Mouse (Mus musculus) spleen, postnatal 36 days (tissue): ENCODE results near the gene A530084C06Rik.

ENCODE experiments used
- DNase-seq, 2 experiments: peaks; one replicate each; pipeline ENCODE4 v3.0.0; 2022; ENCODE audit warnings: low spot score in 2 of 2, mixed read lengths in 1 of 2

The A530084C06Rik gene

DNA sequence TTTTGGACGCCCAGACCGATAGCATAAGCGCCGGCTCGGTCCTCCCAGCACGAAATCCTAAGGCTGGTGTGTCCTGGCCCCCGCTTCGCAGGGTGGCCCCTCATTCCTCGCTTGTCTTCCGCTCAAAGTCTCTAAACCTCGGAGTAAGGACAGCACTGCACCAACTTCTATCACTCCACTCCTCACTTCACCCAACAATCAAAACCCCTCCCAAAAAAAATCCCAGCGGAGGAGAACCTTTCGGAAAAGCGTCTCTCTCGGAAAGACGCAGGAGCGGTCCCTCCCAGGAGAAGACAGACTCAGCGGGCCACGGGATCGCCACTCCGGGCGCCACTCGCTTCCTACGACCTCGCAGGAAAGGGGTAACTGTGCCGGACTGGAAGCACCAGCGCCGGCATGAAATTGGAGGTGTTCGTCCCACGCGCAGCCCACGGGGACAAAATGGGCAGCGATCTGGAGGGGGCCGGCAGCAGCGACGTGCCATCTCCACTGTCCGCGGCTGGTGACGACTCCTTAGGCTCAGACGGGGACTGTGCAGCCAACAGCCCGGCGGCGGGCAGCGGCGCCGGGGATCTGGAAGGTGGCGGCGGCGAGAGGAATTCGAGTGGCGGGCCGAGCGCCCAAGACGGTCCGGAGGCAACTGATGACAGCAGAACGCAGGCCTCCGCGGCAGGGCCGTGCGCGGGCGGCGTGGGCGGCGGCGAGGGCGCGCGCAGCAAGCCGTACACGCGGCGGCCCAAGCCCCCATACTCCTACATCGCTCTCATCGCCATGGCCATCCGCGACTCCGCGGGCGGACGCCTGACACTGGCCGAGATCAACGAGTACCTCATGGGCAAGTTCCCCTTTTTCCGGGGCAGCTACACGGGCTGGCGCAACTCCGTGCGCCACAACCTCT is at the start of gene A530084C06Rik:
Gene A530084C06Rik, minus strand, starts transcription at position 813 of the 898 bp plus-strand sequence.
- DNase-seq = no peak

GRCm38 (mm10) chr13:31603964-31604363 is 44.8 kb upstream of the A530084C06Rik start:
- no peak for DNase-seq

DNA sequence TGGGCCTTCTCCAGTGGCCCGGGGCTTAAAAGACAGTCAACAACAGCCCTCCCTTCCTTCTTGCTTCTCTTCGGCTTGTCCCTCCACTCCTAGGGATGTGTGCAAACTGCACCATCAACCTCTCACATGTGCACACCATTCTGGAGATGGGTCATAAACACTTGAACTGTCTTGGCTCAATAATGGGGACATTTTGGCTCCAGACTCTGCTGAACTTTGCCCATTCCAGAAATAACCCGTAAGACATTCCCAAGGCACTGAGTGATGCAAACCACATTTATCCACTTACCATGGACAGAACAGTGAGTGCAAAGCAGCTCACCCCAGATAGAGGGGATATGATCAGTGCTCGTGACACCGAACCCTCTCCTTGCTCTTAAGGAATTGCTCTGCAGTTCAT is 40.4 kb upstream of the A530084C06Rik start:
- DNase-seq = no peak

DNA sequence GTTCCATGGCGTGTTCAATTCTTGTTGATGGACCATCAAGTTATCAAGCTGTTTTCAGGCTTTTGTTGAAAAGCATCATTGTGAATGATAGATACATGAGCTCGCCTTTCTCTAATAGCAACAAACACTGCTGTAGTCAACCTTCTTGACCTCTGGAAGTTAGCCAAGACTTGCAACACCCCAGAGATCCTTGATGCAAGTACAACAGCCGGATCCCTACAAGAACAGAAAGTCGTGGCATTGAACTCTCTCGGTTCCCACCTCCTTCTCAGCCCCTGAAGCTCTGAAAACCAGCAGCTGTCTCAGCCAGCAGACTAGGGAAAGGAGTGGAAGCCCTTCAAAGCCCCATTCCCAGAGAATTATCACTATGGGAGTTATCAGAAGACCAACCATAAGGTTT is 28.2 kb upstream of the A530084C06Rik start:
- no peak for DNase-seq

DNA sequence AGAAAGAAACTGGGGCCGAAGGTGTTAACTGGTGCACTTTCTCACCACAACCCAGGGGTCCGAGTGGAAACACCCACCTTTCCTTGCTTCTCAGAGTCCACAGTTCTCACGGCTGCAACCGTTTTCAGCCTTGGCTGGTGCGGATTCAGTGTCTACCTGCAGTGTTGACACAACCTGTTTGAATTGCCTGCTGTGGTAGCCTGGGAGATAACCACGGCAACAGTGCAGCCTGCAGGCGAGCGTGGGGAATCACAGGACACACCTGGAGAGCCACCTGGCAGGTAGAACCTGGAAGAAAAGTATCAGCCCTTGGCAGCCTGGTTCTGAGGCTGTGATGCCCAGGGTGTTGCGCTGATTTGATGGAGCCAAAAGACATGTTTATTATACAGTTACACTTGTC is 20.7 kb upstream of the A530084C06Rik start:
- DNase-seq = no peak

- DNase-seq = no peak
These were observed 19.3 kb upstream of the A530084C06Rik start for GRCm38 (mm10) chr13:31578389-31578788.

DNA sequence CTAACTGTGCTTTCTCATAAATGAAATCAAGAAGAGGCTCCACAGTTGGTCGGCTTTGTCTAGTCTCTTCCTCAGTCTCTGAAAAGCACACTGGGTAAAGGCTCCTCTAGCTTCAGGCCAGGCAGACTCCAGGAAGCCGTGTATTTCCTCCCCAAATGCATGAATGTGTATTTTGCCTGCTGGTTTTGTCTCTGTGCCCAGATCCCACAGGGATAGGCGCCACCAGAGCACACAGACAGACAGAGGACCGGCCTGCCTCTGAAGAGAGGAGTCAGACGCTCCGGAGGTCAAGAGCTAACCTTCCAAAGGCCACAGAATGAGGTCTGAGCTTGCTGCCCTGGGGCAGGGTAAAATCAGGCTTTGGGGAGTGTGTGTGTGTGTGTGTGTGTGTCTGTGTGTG is 18.4 kb upstream of the A530084C06Rik start:
- no peak for DNase-seq

GRCm38 (mm10) chr13:31576696-31577095 is 17.6 kb upstream of the A530084C06Rik start:
- no peak for DNase-seq

DNA sequence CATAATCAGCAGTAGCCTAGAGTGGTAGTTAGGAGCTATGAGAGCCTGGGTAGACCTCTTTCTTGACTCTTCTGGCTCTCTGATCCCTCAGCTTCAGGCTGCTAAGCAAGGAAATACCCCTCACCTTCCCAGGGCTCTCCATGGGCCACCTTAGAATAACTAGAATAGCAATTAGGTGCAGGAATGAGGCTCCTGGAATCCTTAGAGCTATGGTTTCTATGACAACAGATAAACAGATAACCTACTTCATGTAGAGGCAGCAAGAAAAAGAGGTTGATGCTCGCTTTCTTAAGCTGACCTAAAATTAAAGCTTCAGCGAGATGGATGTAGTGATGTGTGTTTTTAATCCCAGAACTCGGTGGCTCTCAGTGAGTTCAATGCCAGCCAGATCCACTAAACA is 15.5 kb upstream of the A530084C06Rik start:
- DNase-seq = no peak

- no peak for DNase-seq
These were observed 13.8 kb upstream of the A530084C06Rik start for GRCm38 (mm10) chr13:31572806-31573508.

- no peak for DNase-seq
These were observed 8.6 kb upstream of the A530084C06Rik start for GRCm38 (mm10) chr13:31567617-31568294.

DNA sequence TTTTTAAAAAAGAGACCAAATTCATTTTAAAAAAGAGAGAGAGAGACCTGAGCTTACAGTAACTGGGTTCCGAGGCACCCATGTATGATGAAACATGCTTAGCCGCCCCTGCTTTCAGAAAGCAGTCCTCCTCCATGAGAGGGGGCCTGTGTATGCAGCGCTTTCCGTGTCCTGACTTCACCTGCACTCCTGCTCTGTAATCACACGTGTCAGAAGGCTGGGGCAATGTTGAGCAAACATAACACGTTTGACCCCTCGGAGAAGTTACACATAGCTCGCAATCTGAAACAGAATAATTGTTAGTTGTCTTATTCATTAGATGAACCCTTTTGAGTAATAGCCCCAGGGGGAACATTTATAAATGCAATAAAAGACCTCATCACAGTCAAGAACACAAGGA is 8.0 kb upstream of the A530084C06Rik start:
- no peak for DNase-seq

DNA sequence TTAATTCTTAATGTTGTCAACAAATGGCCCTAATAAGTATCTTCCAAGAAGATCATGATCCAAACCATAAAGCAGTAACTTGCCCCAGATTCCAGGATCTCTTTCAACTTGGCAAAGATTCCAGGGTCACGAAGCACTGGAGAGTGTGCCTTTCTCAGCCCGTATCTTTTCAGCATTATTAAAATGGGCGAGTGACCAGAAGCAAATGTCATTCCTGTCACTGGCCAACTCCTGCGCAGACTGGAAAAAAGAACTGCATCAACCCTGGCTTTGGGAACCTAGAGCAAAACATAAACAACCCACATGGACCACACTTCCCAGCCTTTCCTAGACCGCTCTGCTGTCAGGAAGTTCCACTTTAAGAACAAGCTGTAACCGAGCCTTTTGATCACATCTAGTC is 5.3 kb upstream of the A530084C06Rik start:
- no peak for DNase-seq

DNA sequence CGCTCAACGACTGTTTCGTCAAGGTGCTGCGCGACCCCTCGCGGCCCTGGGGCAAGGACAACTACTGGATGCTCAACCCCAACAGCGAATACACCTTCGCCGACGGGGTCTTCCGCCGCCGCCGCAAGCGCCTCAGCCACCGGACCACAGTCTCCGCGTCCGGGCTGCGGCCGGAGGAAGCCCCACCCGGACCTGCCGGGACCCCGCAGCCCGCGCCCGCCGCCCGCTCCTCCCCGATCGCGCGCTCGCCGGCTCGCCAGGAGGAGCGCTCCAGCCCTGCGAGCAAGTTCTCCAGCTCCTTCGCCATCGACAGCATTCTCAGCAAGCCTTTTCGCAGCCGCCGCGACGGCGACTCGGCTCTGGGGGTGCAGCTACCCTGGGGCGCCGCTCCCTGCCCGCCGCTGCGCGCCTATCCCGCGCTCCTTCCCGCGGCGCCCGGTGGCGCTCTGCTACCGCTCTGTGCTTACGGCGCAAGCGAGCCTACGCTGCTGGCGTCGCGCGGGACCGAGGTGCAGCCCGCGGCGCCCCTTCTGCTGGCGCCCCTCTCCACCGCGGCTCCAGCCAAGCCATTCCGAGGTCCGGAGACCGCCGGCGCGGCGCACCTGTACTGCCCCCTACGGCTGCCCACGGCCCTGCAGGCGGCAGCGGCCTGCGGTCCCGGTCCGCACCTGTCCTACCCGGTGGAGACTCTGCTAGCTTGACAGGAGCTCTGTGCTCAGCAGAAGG is 449 bp upstream of the A530084C06Rik start:
- DNase-seq = peak in 1 of 2 experiments; percentile 10

- DNase-seq = no peak
These were observed 1.2 kb downstream of the A530084C06Rik start for GRCm38 (mm10) chr13:31557768-31558520.

DNA sequence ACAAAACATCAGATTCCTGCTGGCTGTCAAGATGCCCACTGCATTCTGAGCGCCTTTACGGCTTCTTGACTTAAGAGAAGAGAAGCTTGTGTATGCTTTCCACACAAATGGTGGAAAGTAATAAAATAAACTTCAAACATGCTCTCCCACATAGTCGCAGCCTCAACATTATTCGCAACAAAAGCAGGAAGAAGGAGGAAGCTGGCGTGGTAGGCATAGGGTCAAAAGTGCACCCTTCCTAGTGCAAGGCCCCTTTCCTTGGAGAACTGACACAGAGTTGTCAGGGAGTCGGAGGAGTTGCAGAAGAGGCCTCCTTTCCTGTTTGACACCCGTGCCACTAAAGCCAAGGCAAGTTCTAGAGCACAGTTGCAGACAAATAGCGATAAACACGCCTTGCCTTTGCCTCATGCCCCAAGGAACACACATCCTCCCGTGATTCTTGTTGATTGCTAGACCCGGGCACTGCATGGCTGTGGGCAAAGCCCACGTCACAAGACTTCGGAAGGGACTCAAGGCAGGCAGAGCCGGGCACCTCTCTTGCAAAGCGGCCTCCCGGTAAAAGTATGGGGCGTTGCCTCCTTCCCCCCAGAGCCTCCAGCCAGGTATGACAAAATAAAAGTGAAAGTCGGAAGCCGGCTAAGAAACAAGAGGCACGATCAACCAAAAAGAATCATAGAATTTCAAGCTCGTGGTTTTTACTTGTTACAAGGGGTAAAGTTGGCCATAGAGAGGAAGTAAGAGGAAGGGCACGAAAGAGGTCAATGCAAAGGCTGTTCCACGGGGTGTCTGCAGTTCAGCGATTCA is 2.0 kb downstream of the A530084C06Rik start:
- DNase-seq = no peak

- no peak for DNase-seq
These were observed 3.3 kb downstream of the A530084C06Rik start, which contains the start of gene Foxq1 for GRCm38 (mm10) chr13:31555834-31556233. Foxq1 (plus strand) TSS chr13:31556134.

- no peak for DNase-seq
These were observed 11.5 kb downstream of the A530084C06Rik start for GRCm38 (mm10) chr13:31547610-31548009.

DNA sequence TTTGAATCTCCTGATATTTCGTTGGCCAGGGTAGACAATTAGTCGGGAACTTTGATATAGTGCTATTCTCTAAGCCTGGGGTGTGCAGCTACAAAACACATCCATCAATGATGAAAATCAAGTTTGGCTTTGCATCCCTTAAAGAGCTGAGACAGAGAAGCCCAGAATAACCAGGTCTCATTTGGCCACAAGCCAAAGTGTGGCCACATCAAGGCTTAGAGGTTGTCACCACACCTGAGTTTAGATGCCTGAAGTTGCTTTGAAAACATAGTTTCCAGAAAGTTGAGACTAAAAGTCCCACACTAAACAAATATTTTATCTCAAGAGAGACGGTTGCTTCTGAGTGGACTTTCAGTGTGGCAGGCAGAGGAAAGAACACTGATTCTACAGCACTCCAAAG is 11.9 kb downstream of the A530084C06Rik start:
- DNase-seq = no peak

GRCm38 (mm10) chr13:31546784-31547183 is 12.3 kb downstream of the A530084C06Rik start:
- no peak for DNase-seq
